Mouse (Mus musculus) liver, embryonic 13.5 days (tissue): ENCODE results near the gene Plp2. TPM values are rescaled to one million over a fixed set of nuclear protein-coding genes. Genes with fewer than 3 reads are reported as not detected.
"Not testable (repeated sequence)": the region's sequence is repeated elsewhere in the genome, so short reads cannot be mapped to it uniquely, and the experiment has no call there.

Source experiments
- ATAC-seq: fragments of 200-750 bp; cut with Nextera tagmentation; 2 replicates; pipeline ENCODE4 v1.8.0; 2017; ENCODE audit warnings: low read depth, mild to moderate bottlenecking, moderate number of reproducible peaks, moderate library complexity
- DNase-seq: peaks from one replicate; pipeline ENCODE4 v3.0.0; 2022
- H3K27ac ChIP-seq: fragments of 300-500 bp; sonication (generic); 2 replicates; pipeline ENCODE4 v1.5.1; 2015; ENCODE audit warnings: moderate library complexity, mild to moderate bottlenecking, inconsistent platforms
- H3K27me3 ChIP-seq: fragments of 300-500 bp; sonication (generic); 2 replicates; pipeline ENCODE4 v1.6.1; 2015; ENCODE audit warnings: mild to moderate bottlenecking, inconsistent platforms
- H3K36me3 ChIP-seq: fragments of 300-500 bp; sonication (generic); 2 replicates; pipeline ENCODE4 v1.6.1; 2015; ENCODE audit warnings: mild to moderate bottlenecking, inconsistent platforms
- H3K4me1 ChIP-seq: fragments of 300-500 bp; sonication (generic); replicated peaks from 2 replicates; pipeline ENCODE4 v1.6.1; 2015; ENCODE audit warnings: inconsistent platforms
- H3K4me2 ChIP-seq: fragments of 300-500 bp; sonication (generic); 2 replicates; pipeline ENCODE4 v1.6.1; 2015; ENCODE audit warnings: inconsistent platforms, mild to moderate bottlenecking, moderate library complexity
- H3K4me3 ChIP-seq: fragments of 300-500 bp; sonication (generic); replicated peaks from 2 replicates; pipeline ENCODE4 v1.5.1; 2015; ENCODE audit warnings: mild to moderate bottlenecking, inconsistent platforms
- H3K9ac ChIP-seq: fragments of 300-500 bp; sonication (generic); 2 replicates; pipeline ENCODE4 v1.6.1; 2015; ENCODE audit warnings: mild to moderate bottlenecking, inconsistent platforms
- H3K9me3 ChIP-seq: fragments of 300-500 bp; sonication (generic); replicated peaks from 2 replicates; pipeline ENCODE4 v1.6.1; 2016; ENCODE audit warnings: inconsistent platforms
- WGBS: fragments of 180-500 bp; shearing (Covaris S2); methylation state at CpG from one replicate; pipeline ENCODE4 v1.1.7; 2015; ENCODE audit not compliant: insufficient replicate concordance; 5-methylcytosine and 5-hydroxymethylcytosine counted together
- polyA plus RNA-seq: library from polyadenylated mRNA; unstranded; fragments of >200 nt; fragmentation: Nextera tagmentation; extraction: Ambion mirVana; gene quantifications from 2 replicates; pipeline ENCODE4 v1.2.1, GENCODE M21; 2015

Gene Plp2
- polyA plus RNA-seq = 28.2 and 32.5 TPM in 2 replicates

DNA sequence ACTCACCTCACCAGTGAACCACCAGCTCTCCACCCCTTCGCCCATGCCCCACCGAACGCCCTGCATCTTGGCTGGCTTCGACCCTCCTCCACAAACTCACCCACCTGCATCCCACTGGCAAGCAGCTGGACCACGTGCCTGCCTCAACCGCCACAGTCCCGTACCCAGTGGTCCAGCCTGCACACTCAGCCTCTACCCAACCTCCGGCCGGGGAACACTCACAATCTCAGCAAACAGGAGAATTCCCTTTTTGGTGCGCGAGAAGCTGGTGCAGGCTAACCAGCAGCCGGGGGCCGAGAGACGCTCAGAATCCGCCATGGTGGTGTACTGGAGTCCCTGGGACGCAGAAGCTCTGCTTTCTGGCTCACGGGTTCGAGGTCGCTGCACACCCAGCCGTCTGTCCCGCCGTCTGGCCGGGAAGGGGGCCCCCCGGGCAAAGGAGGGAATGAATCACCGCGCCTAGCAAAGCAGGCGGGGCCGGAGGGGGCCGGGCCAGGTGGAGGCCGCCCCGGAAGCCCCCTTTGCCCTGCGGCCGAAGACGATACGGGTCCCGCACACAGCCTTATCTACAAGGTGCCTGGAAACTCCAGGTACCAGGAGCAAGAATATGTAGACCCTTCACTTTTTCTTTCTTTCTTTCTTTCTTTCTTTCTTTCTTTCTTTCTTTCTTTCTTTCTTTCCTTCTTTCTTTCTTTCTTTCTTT, at the start of gene Plp2:
TSS of gene Plp2 (minus strand) at position 470 of the 703 bp plus-strand sequence.
- H3K36me3 ChIP-seq = 0 out of 2 replicates have a peak, but pooled peaks cover 3% of the 10 kb centered on the region
- DNase-seq (no peak), ATAC-seq (0 out of 2 replicates have a peak, but pooled peaks have one; percentile 19)
- no peaks in the 10 kb centered on the region for H3K27me3 ChIP-seq
- no peaks in the 10 kb centered on the region for H3K9me3 ChIP-seq
- peaks cover 36% of the 10 kb centered on the region for H3K4me1 ChIP-seq
- 23% methylated on average over 36 of the region's 36 CpGs for WGBS
- peak within 1 kb of the TSS; percentile 58 for H3K4me3 ChIP-seq
- peak within 1 kb of the TSS; percentile 71 for H3K4me2 ChIP-seq
- peak within 1 kb of the TSS; percentile 50 for H3K27ac ChIP-seq
- H3K9ac ChIP-seq = peak within 1 kb of the TSS; percentile 62

DNA sequence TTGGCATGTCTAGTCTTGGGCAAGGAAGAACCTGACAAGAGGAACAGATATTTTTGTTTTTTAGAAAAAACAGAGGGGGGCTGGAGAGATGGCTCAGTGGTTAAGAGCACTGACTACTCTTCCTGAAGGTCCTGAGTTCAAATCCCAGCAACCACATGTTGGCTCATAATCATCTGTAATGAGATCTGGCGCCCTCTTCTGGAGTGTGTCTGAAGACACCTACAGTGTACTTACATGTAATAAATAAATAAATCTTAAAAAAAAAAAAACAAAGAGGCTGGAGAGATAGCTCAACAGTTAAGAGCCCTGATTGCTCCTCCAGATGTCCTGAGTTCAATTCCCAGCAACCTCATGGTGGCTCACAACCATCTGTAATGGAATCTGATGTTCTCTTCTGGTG, 44.9 kb upstream of the Plp2 start:
- H3K4me2 ChIP-seq, H3K4me1 ChIP-seq, ATAC-seq, H3K27ac ChIP-seq, H3K4me3 ChIP-seq, DNase-seq, H3K27me3 ChIP-seq, H3K9me3 ChIP-seq, H3K36me3 ChIP-seq, H3K9ac ChIP-seq: not testable (repeated sequence)
- 46% methylated on average over 1 of the region's 1 CpGs for WGBS

DNA sequence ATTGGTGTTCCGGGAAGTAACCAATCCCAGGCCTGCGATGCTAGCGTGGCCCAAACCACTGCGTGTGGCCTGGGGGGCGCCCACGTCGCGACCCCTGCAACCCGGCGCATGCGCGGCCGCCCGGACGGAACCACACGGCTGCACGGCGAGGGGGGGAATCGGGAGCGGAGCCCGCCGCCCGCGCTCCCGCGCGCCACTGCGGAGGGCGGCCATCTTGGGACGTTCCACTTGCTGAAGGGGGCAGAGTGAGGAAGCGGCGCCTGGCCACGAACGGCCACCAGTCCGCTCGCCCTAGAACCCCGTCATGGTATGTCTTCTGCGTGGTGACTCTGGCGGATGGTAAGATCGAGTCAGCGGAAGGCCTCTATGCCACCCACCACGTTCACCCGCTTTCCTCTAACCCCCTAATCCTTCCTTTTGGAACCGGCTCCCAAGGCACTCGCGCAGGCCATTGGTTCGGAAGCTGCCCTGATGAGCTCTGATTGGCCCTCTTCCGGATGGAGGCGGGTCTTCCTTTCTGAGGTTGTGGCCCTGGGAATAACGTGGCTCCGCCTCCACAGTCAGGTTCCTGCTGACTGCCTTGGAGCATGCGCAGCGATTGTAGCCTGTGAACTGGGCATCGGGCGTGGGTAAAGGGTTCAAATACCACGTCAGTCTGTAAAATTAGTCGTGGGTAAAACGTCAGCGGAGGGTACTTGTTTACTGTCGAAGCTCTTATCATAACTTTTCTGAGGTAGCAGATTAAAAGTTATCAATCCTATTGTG, 43.1 kb upstream of the Plp2 start, which contains the start of gene Wdr45:
TSS of gene Wdr45 (plus strand) at position 199 of the 765 bp plus-strand sequence.
- peak within 1 kb of the TSS; percentile 57 for H3K4me3 ChIP-seq
- not testable (repeated sequence) for H3K27me3 ChIP-seq, H3K36me3 ChIP-seq, H3K4me1 ChIP-seq, H3K27ac ChIP-seq, H3K9me3 ChIP-seq
- 15% methylated on average over 51 of the region's 60 CpGs for WGBS
- peak within 1 kb of the TSS; percentile 65 for H3K9ac ChIP-seq
- ATAC-seq (peak; percentile 93), DNase-seq (peak; percentile 91)
- peak within 1 kb of the TSS; percentile 62 for H3K4me2 ChIP-seq

DNA sequence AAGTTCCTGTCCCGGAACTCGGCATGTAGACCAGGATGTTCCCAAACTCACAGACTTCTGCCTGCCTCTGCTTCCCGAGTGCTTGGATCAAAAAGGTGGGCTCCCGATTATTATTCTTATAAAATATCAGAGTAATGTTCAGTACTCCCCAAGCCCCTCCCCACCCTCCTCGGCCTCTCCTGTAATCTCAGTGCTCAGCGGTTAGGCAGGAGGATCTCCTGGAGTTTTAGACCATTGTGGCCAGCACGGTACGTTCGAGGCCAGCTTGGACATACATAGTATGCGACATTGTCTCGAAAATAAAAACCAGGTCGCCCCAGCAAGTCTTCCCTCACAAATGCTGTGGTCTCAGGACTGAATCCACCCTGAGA, 42.6 kb upstream of the Plp2 start:
- peak; percentile 34 for ATAC-seq
- H3K27me3 ChIP-seq, H3K4me1 ChIP-seq, H3K9me3 ChIP-seq, H3K36me3 ChIP-seq, DNase-seq, H3K27ac ChIP-seq: not testable (repeated sequence)
- Histone ChIP-seq H3K4me3 (peak overlapping the region; percentile 57), H3K4me2 (peak overlapping the region; percentile 62), H3K9ac (peak overlapping the region; percentile 65)
- 12% methylated on average over 6 of the region's 12 CpGs for WGBS

DNA sequence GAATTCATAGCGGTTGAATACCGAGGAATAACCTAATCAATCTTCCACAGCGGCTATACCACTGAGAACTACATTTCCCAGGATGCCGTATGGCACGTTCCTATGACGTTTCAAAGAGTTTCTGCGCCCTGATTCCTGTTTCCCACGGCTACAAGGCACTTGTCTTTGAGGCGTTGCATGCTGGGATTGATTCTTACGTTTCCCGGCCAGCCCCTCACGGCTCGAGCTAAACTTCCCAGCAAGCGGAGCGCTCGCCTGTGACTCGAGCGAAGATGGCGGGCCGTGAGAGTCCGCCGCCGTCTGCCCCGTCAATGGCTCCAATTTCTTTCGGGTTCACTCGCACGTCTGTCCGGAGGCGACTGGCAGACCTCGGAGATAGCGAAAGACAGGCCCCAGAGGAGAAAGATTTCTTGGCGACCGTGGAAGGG, 25.8 kb upstream of the Plp2 start, which contains the start of gene Gpkow:
TSS of gene Gpkow (plus strand) at position 178 of the 428 bp plus-strand sequence.
- DNase-seq (peak; percentile 80), ATAC-seq (peak; percentile 94)
- Histone ChIP-seq H3K36me3 (peaks cover 30% of the 10 kb centered on the region), H3K9me3 (no peaks in the 10 kb centered on the region), H3K9ac (peak within 1 kb of the TSS; percentile 80), H3K4me3 (peak within 1 kb of the TSS; percentile 72), H3K4me1 (peaks cover 10% of the 10 kb centered on the region; the same call in 1 of the 2 replicates), H3K4me2 (peak within 1 kb of the TSS; percentile 73), H3K27ac (peak within 1 kb of the TSS; percentile 64), H3K27me3 (no peaks in the 10 kb centered on the region)
- WGBS = 5% methylated on average over 33 of the region's 33 CpGs

GRCm38 (mm10) chrX:7696520-7696919, 25.3 kb upstream of the Plp2 start:
- peak; percentile 12; the same call in 1 of the 2 replicates for ATAC-seq
- no peak overlapping the region for H3K9ac ChIP-seq

DNA sequence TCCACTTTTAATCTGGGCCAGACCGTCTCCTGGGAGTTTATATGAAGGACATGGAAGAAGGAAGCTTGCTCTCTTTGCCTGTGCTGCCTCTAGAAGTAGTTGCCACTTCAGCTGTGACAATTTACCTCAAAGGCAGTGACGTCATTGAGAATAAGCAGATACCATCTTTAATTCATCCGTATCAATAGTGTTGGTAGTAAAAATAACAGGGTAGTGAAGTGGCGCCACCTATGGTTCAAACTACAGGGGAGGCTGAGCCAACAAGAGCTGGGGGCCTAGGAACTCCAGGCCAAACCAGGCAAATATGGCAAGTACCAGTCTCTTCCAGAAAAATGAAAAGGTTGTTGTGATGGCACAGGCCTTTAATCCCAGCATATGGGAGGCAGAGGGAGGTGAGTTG, 21.7 kb upstream of the Plp2 start:
- no peak overlapping the region for H3K4me2 ChIP-seq

More at GRCm38 (mm10) chrX:7696520-7696919, 25.3 kb upstream of the Plp2 start:
- Histone ChIP-seq H3K4me2 (peak overlapping the region; percentile 73), H3K27me3 (no peaks in the 10 kb centered on the region), H3K36me3 (peaks cover 26% of the 10 kb centered on the region), H3K4me3 (peak overlapping the region; percentile 72; the same call in 1 of the 2 replicates), H3K4me1 (peaks cover 10% of the 10 kb centered on the region; the same call in 1 of the 2 replicates), H3K27ac (no peak overlapping the region), H3K9me3 (no peaks in the 10 kb centered on the region)
- DNase-seq = no peak
- WGBS = 32% methylated on average over 6 of the region's 6 CpGs

DNA sequence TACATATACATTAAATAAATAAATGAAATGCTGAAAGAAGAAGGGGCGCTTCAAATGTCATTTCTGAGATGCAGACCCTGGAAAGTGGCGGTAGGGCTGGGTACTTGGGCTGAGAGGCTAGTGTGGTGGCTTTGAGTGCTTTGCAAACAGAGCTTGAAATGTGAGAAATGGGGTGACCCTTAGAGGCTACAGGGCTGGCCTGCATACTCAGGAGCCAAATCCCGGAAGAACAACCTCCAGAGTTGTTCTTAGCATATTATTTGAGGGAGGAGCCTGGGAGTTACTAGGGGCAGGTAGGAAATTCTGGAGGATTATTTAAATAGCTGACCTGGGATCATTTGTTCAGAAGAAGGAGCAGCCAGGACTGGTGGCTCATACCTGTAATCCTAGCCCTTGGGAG, 19.3 kb upstream of the Plp2 start:
- H3K27me3 ChIP-seq = no peaks in the 10 kb centered on the region
- no peaks in the 10 kb centered on the region for H3K36me3 ChIP-seq
- H3K9ac ChIP-seq = no peak overlapping the region
- no peak overlapping the region for H3K27ac ChIP-seq
- DNase-seq (no peak), ATAC-seq (no peak)
- 57% methylated on average over 3 of the region's 3 CpGs for WGBS
- H3K4me3 ChIP-seq = no peak overlapping the region
- H3K4me2 ChIP-seq = no peak overlapping the region
- H3K4me1 ChIP-seq = no peaks in the 10 kb centered on the region
- H3K9me3 ChIP-seq = no peaks in the 10 kb centered on the region

More for the DNA sequence above, 21.7 kb upstream of the Plp2 start:
- Histone ChIP-seq H3K9me3 (no peaks in the 10 kb centered on the region), H3K27ac (no peak overlapping the region), H3K9ac (no peak overlapping the region), H3K36me3 (no peaks in the 10 kb centered on the region), H3K4me3 (no peak overlapping the region), H3K27me3 (no peaks in the 10 kb centered on the region), H3K4me1 (no peaks in the 10 kb centered on the region)
- 24% methylated on average over 4 of the region's 4 CpGs for WGBS
- ATAC-seq (no peak), DNase-seq (no peak)

- Histone ChIP-seq H3K4me1 (no peaks in the 10 kb centered on the region), H3K4me3 (no peak overlapping the region), H3K4me2 (no peak overlapping the region), H3K27me3 (no peaks in the 10 kb centered on the region), H3K36me3 (no peaks in the 10 kb centered on the region), H3K9ac (no peak overlapping the region), H3K9me3 (no peaks in the 10 kb centered on the region), H3K27ac (no peak overlapping the region)
- no peak for DNase-seq
- WGBS = 70% methylated on average over 2 of the region's 2 CpGs
- no peak for ATAC-seq
These were observed 17.1 kb upstream of the Plp2 start for GRCm38 (mm10) chrX:7688321-7688720.

GRCm38 (mm10) chrX:7680864-7681263, 9.7 kb upstream of the Plp2 start, which contains the start of gene Magix:
Magix (minus strand) TSS chrX:7681251.
- no peaks in the 10 kb centered on the region for H3K27me3 ChIP-seq
- H3K4me2 ChIP-seq = peak within 1 kb of the TSS; percentile 56
- WGBS = 66% methylated on average over 14 of the region's 14 CpGs
- H3K9ac ChIP-seq = no peak within 1 kb of the TSS
- ATAC-seq (no peak), DNase-seq (no peak)
- H3K4me1 ChIP-seq = peaks cover 4% of the 10 kb centered on the region; the same call in 1 of the 2 replicates
- no peaks in the 10 kb centered on the region for H3K9me3 ChIP-seq
- peak within 1 kb of the TSS; percentile 30; the same call in 1 of the 2 replicates for H3K4me3 ChIP-seq
- no peak within 1 kb of the TSS for H3K27ac ChIP-seq
- H3K36me3 ChIP-seq = no peaks in the 10 kb centered on the region

GRCm38 (mm10) chrX:7680057-7680412, 8.8 kb upstream of the Plp2 start:
- H3K4me1 ChIP-seq = peaks cover 4% of the 10 kb centered on the region; the same call in 1 of the 2 replicates
- no peaks in the 10 kb centered on the region for H3K27me3 ChIP-seq
- H3K9ac ChIP-seq = no peak overlapping the region
- DNase-seq (no peak), ATAC-seq (no peak)
- no peak overlapping the region for H3K27ac ChIP-seq
- H3K4me2 ChIP-seq = peak overlapping the region; percentile 56
- peak overlapping the region; percentile 30 for H3K4me3 ChIP-seq
- 19% methylated on average over 12 of the region's 12 CpGs for WGBS
- no peaks in the 10 kb centered on the region for H3K9me3 ChIP-seq
- H3K36me3 ChIP-seq = no peaks in the 10 kb centered on the region
